Mouse (Mus musculus): ENCODE results near the gene Isoc2a. TPM values are rescaled to one million over a fixed set of nuclear protein-coding genes. Genes with fewer than 3 reads are reported as not detected.
A peak's percentile ranks its signal among the peaks of the same experiment; 100 is the strongest.

The Isoc2a gene
- 0.72 and 0.77 TPM in 2 replicates for polyA plus RNA-seq (2015; fragmentation: Nextera tagmentation; extraction: Ambion mirVana)

DNA sequence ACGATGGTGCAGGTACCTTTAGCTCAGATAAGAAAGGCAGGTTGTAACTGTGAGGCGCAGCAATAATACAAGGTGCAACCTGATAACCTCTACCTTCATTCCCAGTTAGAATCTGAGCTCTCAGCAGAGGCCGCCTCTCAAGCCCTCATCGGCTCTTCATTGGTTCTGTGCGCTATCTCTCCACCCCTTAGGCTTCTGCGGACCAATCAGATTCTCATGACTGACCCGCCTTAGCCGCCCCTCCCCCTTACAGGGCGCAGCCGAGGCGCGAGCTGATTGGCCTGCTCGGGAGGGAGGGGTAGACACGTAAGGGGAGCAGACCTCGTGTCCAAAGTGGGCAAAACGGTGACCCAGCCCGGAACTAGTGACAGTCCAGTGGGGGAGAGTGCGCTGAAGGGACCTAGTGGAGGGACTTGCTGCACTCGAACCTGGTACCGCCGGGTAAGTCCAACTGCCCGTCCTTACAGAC, at the start of gene Isoc2a:
Gene Isoc2a (plus strand): TSS at position 401 of the 469 bp plus-strand sequence.
- no peak for TF ChIP-seq CTCF (IDR thresholded peaks at IDR 0.05; ENCODE audit: low read depth)
- WGBS: under 1% methylated on average over 22 of the region's 22 CpGs

DNA sequence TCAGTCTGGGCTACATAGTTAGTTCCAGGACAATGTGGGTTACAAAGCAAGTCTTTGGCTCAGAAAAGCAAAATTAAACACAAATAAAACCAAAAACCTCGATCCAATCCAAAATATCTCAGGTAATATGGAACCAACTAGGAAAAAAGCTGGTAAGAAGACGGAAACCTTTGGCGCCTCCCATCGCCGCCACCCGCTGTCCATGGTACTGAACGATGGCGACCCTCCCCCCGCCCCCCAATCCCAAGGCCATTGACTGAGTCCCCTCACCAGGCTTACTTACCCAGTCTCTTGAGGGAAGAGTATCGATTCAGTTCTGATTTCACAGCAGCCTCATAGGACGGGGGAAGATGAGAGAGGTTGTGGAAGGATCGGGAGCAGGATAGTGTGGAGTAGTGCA, 46.5 kb upstream of the Isoc2a start:
- no peaks in the 10 kb centered on the region for H3K4me1 ChIP-seq (replicated peaks; ENCODE audit: insufficient read depth, low read length)
- no peak overlapping the region for H3K9ac ChIP-seq (ENCODE audit: low read depth, low read length)
- no peak for TF ChIP-seq CTCF (IDR thresholded peaks at IDR 0.05; ENCODE audit: low read depth)
- DNase-seq (ENCODE audit: low spot score): no peak
- H3K27ac ChIP-seq: no peak overlapping the region
- WGBS: 6% methylated on average over 12 of the region's 12 CpGs
- no peaks in the 10 kb centered on the region for H3K36me3 ChIP-seq (ENCODE audit: insufficient read depth, low read length)
- ATAC-seq (replicated peaks; ENCODE audit: low FRiP score, low read depth): no peak
- peaks cover 9% of the 10 kb centered on the region; the same call in 1 of the 2 replicates for H3K27me3 ChIP-seq (ENCODE audit: insufficient read depth, low read length)
- no peak overlapping the region for H3K4me3 ChIP-seq (replicated peaks; ENCODE audit: low read depth, low read length)
- no peak overlapping the region for H3K4me2 ChIP-seq (ENCODE audit: low read length)
- H3K9me3 ChIP-seq (replicated peaks; ENCODE audit: low read length): no peaks in the 10 kb centered on the region

More for the DNA sequence above, at the start of gene Isoc2a:
- Histone ChIP-seq H3K27ac (0 out of 2 replicates have a peak within 1 kb of the TSS, but pooled peaks have one; percentile 25), H3K9ac (ENCODE audit: low read depth, low read length) (peak within 1 kb of the TSS; percentile 39), H3K4me3 (replicated peaks; ENCODE audit: low read depth, low read length) (peak within 1 kb of the TSS; percentile 48), H3K9me3 (replicated peaks; ENCODE audit: low read length) (no peaks in the 10 kb centered on the region), H3K36me3 (ENCODE audit: insufficient read depth, low read length) (no peaks in the 10 kb centered on the region), H3K27me3 (ENCODE audit: insufficient read depth, low read length) (no peaks in the 10 kb centered on the region), H3K4me2 (ENCODE audit: low read length) (peak within 1 kb of the TSS; percentile 78), H3K4me1 (replicated peaks; ENCODE audit: insufficient read depth, low read length) (peaks cover 7% of the 10 kb centered on the region; the same call in 1 of the 2 replicates)
- DNase-seq (ENCODE audit: low spot score) (peak; percentile 98), ATAC-seq (replicated peaks; ENCODE audit: low FRiP score, low read depth) (peak; percentile 100)

DNA sequence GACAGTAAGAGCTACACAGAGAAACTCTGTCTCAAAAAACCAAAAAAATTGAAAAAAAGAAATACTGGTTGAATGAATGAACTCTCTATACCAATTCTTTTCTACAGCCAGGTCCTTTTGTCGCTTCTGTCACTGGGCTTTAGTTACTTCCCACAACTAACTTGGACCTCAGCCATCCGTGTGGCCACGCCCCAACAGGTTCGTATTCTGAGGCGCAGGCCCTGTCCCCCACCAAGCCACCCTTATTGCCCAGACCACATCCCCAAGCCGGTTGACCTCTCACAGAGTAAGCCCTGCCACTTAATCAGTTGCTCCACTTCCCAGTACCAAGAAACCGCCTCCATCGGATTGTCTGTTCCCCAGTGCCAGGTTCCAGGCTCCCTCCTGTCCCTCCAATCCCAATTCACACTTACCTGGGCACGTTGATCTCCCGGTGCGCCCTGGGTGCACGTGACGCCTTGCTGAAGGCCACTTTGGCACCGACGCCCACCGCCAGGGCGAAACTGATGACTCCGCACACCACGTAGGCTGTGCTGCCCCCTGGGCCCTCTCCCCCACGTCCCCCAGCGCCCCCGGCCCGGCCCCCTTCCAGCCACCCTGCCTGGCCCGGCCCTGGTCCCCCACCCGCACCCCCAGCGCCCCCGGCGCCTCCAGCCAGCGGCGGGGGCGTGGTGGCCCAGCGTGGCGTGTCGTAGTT, 41.2 kb upstream of the Isoc2a start:
- H3K4me3 ChIP-seq (replicated peaks; ENCODE audit: low read depth, low read length): peak overlapping the region; percentile 39
- H3K36me3 ChIP-seq (ENCODE audit: insufficient read depth, low read length): no peaks in the 10 kb centered on the region
- peaks cover 20% of the 10 kb centered on the region; the same call in 1 of the 2 replicates for H3K27me3 ChIP-seq (ENCODE audit: insufficient read depth, low read length)
- peaks cover 3% of the 10 kb centered on the region; the same call in 1 of the 2 replicates for H3K4me1 ChIP-seq (replicated peaks; ENCODE audit: insufficient read depth, low read length)
- no peaks in the 10 kb centered on the region for H3K9me3 ChIP-seq (replicated peaks; ENCODE audit: low read length)
- peak; percentile 51 for ATAC-seq (replicated peaks; ENCODE audit: low FRiP score, low read depth)
- peak overlapping the region; percentile 54; the same call in 1 of the 2 replicates for H3K9ac ChIP-seq (ENCODE audit: low read depth, low read length)
- H3K4me2 ChIP-seq (ENCODE audit: low read length): peak overlapping the region; percentile 85
- H3K27ac ChIP-seq: 0 out of 2 replicates have a peak overlapping the region, but pooled peaks have one; percentile 25
- TF ChIP-seq CTCF (IDR thresholded peaks at IDR 0.05; ENCODE audit: low read depth): no peak
- no peak for DNase-seq (ENCODE audit: low spot score)
- WGBS: 3% methylated on average over 34 of the region's 34 CpGs

DNA sequence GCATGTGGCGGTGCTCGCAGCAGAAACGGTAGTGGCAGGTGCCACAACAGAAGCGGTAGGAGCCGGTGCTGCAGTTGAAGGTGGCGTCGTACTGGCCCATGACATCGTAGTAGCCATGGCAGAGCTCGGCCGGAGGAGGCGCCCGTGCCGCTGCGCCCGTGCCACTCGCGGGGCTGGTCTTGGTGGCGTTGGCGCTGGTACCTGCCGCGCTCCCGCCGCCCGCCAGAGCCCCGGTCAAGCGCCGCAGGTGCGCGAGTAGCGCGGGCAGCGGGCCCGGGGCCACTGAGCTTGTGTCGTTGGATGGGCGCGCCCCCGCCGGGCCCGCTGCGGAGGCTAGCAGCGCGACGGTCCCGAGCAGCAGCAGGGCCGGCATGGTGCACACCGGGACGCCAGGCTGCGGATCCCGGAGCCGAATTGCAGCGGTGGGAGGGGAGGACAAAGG, 40.6 kb upstream of the Isoc2a start:
- H3K27me3 ChIP-seq (ENCODE audit: insufficient read depth, low read length): peaks cover 20% of the 10 kb centered on the region; the same call in 1 of the 2 replicates
- 0 out of 2 replicates have a peak overlapping the region, but pooled peaks have one; percentile 47 for H3K27ac ChIP-seq
- under 1% methylated on average over 50 of the region's 51 CpGs for WGBS
- peak; percentile 58 for TF ChIP-seq CTCF (IDR thresholded peaks at IDR 0.05; ENCODE audit: low read depth)
- H3K4me2 ChIP-seq (ENCODE audit: low read length): peak overlapping the region; percentile 85
- H3K36me3 ChIP-seq (ENCODE audit: insufficient read depth, low read length): no peaks in the 10 kb centered on the region
- peak overlapping the region; percentile 54; the same call in 1 of the 2 replicates for H3K9ac ChIP-seq (ENCODE audit: low read depth, low read length)
- H3K4me3 ChIP-seq (replicated peaks; ENCODE audit: low read depth, low read length): peak overlapping the region; percentile 39
- H3K4me1 ChIP-seq (replicated peaks; ENCODE audit: insufficient read depth, low read length): peaks cover 3% of the 10 kb centered on the region; the same call in 1 of the 2 replicates
- no peaks in the 10 kb centered on the region for H3K9me3 ChIP-seq (replicated peaks; ENCODE audit: low read length)
- DNase-seq (ENCODE audit: low spot score): peak; percentile 78
- ATAC-seq (replicated peaks; ENCODE audit: low FRiP score, low read depth): peak; percentile 93

DNA sequence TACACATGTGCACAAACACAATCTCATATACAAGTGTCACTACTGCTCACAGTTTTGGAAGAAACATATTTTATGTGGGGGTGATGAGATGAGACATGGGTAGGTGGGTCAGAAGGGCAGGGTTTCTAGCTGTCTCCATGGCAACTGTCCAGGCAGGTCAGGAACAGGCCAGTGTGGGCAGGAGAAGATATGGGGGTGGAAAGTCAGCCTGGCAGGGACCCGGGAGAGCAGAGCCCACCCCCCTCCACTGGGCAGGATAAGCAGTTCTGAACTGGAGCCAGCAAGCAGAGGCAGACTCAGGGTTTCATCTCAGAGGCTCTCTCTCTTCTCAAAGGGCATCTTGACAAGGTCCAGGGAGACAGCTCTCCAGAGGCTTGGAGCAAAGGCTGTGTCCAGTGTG, 39.3 kb upstream of the Isoc2a start:
- Histone ChIP-seq H3K4me1 (replicated peaks; ENCODE audit: insufficient read depth, low read length) (peaks cover 6% of the 10 kb centered on the region; the same call in 1 of the 2 replicates), H3K4me3 (replicated peaks; ENCODE audit: low read depth, low read length) (no peak overlapping the region), H3K27ac (no peak overlapping the region), H3K9me3 (replicated peaks; ENCODE audit: low read length) (no peaks in the 10 kb centered on the region), H3K27me3 (ENCODE audit: insufficient read depth, low read length) (peaks cover 27% of the 10 kb centered on the region), H3K4me2 (ENCODE audit: low read length) (no peak overlapping the region), H3K36me3 (ENCODE audit: insufficient read depth, low read length) (no peaks in the 10 kb centered on the region), H3K9ac (ENCODE audit: low read depth, low read length) (no peak overlapping the region)
- no peak for TF ChIP-seq CTCF (IDR thresholded peaks at IDR 0.05; ENCODE audit: low read depth)
- 7% methylated on average over 1 of the region's 1 CpGs for WGBS
- ATAC-seq (replicated peaks; ENCODE audit: low FRiP score, low read depth): no peak
- no peak for DNase-seq (ENCODE audit: low spot score)

DNA sequence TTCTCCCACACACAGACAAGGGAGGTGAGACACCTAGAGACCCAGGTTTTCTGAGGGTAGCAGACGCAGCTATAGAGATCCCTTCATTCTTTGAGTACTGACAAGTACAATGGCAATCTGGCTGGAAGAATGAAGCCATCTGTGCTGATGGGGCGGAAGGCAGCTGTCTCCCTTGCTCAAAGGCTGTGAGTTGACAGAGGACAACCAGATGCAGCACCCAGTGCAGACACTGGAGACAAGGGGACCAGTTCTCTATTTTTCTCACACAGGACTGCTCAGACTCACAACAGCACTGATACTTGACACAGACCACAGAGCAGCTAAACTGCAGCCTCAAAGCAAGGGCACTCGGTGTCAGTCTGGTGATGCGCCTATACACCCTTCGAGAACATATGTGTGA, 34.9 kb upstream of the Isoc2a start:
- Histone ChIP-seq H3K4me1 (replicated peaks; ENCODE audit: insufficient read depth, low read length) (peaks cover 21% of the 10 kb centered on the region), H3K27ac (no peak overlapping the region), H3K9me3 (replicated peaks; ENCODE audit: low read length) (no peaks in the 10 kb centered on the region), H3K4me2 (ENCODE audit: low read length) (no peak overlapping the region), H3K9ac (ENCODE audit: low read depth, low read length) (no peak overlapping the region), H3K27me3 (ENCODE audit: insufficient read depth, low read length) (peaks cover 26% of the 10 kb centered on the region), H3K36me3 (ENCODE audit: insufficient read depth, low read length) (no peaks in the 10 kb centered on the region), H3K4me3 (replicated peaks; ENCODE audit: low read depth, low read length) (no peak overlapping the region)
- ATAC-seq (replicated peaks; ENCODE audit: low FRiP score, low read depth): no peak
- DNase-seq (ENCODE audit: low spot score): no peak
- WGBS: 57% methylated on average over 5 of the region's 5 CpGs
- TF ChIP-seq CTCF (IDR thresholded peaks at IDR 0.05; ENCODE audit: low read depth): no peak

All from kidney, postnatal 0 days (tissue).